Mouse (Mus musculus): ENCODE measurements around the gene Opcml. TPM values are rescaled to one million over a fixed set of nuclear protein-coding genes. Genes with fewer than 3 reads are reported as not detected.

The Opcml gene
- total RNA-seq (2021): 100 to 1,000 TPM; 365 to 394 TPM
- long read RNA-seq, experiment 1, partial matches to known transcripts: 2 of 39 reads
- long read RNA-seq, experiment 1, other reads (novel, unspliced or antisense): 36 of 39 reads
- long read RNA-seq, experiment 2, partial matches to known transcripts: 1 of 38 reads
- long read RNA-seq, experiment 2, other reads (novel, unspliced or antisense): 36 of 38 reads

GRCm38 (mm10) chr9:27790725-27791638 is at the start of gene Opcml:
TSS of gene Opcml (plus strand) at chr9:27790775.
- intact Hi-C loops (cut with DNase I): loop anchor here (5.0 kb wide), 1 partner anchor 456 kb away; no protein-coding TSS in a partner anchor

GRCm38 (mm10) chr9:27758709-27759108 is 31.9 kb upstream of the Opcml start:
- intact Hi-C loops (cut with DNase I): no loop called here
- no peak for DNase-seq (ENCODE audit: low spot score in 2 of 2)

More at GRCm38 (mm10) chr9:27790725-27791638, at the start of gene Opcml:
- peak; percentile 74 to 75 for DNase-seq (ENCODE audit: low spot score in 2 of 2)

DNA sequence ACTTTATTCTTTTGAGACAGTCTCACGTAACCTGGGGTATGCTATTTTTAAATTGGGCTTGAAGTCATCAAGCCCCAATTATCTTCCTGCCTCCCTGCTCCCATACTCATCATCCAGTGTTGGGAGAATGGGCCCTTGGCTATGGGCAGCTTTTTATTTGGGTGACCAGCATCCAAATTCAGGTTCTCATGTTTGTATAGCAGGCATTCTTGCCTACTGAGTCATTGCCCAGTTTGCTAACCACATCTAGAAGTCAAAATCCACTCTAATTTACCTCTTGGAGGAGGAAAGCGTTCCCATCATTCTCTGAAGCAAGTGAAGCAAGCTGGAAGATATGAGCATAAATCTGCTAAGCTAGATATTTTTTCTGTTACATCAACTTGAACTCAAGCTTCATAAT is 29.4 kb upstream of the Opcml start:
- no peak for DNase-seq (ENCODE audit: low spot score in 2 of 2)
- intact Hi-C loops (cut with DNase I): no loop called here

GRCm38 (mm10) chr9:27766446-27766845 is 24.1 kb upstream of the Opcml start:
- intact Hi-C loops (cut with DNase I): loop anchor here (2.0 kb wide), 1 partner anchor 38 kb away; no protein-coding TSS in a partner anchor
- DNase-seq (ENCODE audit: low spot score in 2 of 2): peak; percentile 40 to 58

DNA sequence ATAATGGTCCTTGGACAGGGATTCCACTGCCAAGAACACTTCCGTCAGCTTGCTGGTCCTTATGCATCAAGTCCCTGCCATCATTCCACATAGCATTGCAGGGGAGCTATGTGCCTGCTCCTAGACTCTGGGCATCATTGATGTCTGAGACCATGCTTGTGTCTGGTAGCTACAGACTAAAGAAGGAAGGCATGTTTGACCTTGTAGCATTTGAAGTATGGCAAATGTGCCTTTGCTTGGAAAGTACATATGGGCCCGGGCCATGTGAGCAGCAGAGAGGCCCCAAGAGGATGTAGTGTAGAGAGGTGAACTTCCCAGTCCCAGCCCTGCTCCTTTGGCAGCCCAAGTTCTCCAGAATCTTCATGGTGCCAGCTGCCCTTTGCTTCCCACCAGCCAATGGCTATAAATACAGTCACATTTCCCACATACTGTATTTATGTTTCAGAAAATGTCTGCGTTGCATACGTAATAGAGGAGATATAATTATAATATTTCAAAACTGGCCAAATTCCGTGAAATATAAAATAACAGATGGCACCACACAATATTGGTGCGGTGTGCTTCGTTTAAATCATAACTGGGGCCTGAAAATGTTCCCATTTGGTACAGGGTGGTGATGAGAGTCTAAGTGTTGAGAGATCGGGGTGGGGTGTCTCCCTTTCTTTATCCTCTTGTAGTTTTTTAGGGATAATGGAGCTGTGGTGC is 23.2 kb upstream of the Opcml start:
- intact Hi-C loops (cut with DNase I): loop anchor here (2.0 kb wide), 1 partner anchor 39 kb away; no protein-coding TSS in a partner anchor

DNA sequence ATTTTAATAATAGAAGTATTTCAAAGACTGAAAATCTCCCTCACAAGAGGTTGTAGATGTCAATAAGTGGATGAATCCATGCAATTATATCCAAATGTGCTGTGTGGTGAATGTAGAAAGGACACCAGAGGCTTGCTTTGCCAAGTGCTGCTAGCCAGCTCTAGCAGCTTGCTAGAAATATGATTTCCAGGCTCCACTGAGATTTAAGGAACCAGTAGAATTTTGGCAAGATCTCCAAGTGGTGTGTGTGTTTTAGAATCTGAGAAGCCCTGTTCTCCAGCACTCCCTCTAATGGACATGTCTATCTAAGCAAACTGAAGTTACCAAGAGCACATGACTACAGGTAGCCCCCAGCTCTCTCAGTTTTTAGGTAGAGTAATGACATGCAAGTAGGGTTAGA is 21.8 kb upstream of the Opcml start:
- DNase-seq (ENCODE audit: low spot score in 2 of 2): peak in 1 of 2 experiments; percentile 43
- intact Hi-C loops (cut with DNase I): no loop called here

More for the DNA sequence above, 23.2 kb upstream of the Opcml start:
- DNase-seq (ENCODE audit: low spot score in 2 of 2): peak; percentile 15 to 20

DNA sequence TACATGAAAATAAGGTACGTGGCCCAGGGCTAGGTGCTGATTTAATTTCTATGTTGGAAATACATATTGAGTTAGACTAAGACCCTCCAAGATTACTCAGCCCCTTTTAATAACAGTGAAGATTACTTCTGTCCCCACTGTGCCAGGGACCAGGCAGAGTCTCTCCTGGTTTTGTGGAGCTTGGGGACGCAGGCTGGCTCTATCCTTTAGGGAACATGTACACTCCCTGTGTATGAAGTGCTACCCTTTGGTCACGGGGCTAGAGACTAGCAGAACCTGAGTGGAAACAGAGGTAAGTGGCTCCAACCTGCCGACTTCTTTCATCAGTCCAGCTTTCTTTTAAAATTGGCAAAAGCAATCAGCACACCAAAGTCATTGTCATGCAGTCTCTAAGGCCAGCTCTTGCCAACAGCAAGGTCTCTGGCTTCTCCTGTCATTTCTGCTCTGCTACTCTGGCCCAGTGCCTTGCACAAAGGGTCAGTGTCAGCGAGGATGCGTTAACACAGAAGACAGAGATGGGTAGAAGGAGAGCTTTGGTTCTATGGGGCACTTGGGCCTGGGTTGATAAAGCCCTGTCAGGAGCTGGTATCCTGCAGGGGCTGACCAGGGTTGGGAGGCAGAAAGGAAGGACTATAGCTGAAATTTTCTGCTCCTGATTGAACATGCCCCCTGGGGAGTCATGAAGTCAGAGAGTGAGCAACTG is 9.1 kb upstream of the Opcml start:
- intact Hi-C loops (cut with DNase I): no loop called here

GRCm38 (mm10) chr9:27781994-27782337 is 8.6 kb upstream of the Opcml start:
- intact Hi-C loops (cut with DNase I): no loop called here
- DNase-seq (ENCODE audit: low spot score in 2 of 2): no peak

More for the DNA sequence above, 9.1 kb upstream of the Opcml start:
- DNase-seq (ENCODE audit: low spot score in 2 of 2): no peak

DNA sequence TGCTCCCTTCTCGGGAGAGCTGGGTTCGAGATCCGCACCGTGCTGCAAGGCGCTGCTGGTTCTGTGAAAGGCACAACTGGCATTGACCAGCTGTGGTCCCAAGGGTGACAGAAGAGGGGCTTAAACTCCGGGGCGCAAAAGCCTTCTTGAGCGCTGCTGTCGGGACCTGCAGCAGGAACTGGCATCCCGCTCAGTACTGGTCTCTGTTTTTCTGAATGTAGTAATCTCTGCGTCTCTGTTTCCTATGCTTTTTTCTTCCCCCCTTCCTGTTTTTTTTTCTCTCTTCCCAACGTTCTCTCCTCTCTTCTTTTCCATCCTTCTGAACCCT is 1.0 kb downstream of the Opcml start:
- no peak for DNase-seq (ENCODE audit: low spot score in 2 of 2)

DNA sequence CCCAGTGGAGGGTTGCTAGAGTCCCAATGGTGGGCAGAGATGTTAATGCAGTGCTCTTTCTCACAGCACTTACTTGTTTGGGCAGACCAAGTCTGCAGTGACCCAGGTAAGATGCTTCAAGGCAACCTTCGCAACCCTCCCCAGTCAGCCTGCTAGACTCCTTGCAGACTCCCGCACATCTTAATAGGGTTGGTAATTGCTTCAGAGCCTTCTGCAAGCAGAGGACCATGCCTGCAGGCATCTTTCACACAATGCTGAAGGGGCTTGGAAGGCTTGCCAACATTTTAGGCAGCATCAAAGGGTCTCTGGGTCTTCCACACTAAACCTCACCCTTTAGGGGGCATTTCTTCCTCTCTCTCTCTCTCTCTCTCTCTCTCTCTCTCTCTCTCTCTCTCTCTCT is 1.7 kb downstream of the Opcml start:
- intact Hi-C loops (cut with DNase I): loop anchor here (5.0 kb wide), 1 partner anchor 455 kb away; no protein-coding TSS in a partner anchor
- no peak for DNase-seq (ENCODE audit: low spot score in 2 of 2)

More for the DNA sequence above, 1.0 kb downstream of the Opcml start:
- intact Hi-C loops (cut with DNase I): loop anchor here (5.0 kb wide), 1 partner anchor 456 kb away; no protein-coding TSS in a partner anchor

DNA sequence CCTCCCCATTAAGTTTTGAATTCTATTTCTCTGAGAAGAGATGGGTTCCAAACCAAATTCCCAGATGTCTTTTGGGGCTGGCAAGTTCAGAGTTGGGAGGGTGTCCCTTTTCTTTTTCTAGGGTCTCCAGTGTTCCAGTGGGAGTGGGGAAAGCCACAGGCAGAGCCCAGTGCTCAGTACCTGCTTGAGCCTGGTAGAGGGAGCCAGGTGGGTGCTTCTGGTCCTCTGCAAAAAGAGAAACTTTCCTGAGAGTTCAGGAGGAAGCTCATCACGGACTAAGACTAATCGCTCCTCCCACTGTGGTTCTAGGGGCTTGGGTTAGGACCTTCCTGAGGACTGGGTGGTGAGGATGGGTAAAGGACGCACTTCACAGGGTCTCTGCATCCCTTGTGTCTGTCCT is 2.4 kb downstream of the Opcml start:
- intact Hi-C loops (cut with DNase I): loop anchor here (5.0 kb wide), 1 partner anchor 454 kb away; no protein-coding TSS in a partner anchor
- DNase-seq (ENCODE audit: low spot score in 2 of 2): no peak

- intact Hi-C loops (cut with DNase I): no loop called here
- no peak for DNase-seq (ENCODE audit: low spot score in 2 of 2)
Observed at GRCm38 (mm10) chr9:27796535-27796934, 6.0 kb downstream of the Opcml start.

- intact Hi-C loops (cut with DNase I): no loop called here
- no peak for DNase-seq (ENCODE audit: low spot score in 2 of 2)
Observed at GRCm38 (mm10) chr9:27800992-27801391, 10.4 kb downstream of the Opcml start.

- intact Hi-C loops (cut with DNase I): no loop called here
- no peak for DNase-seq (ENCODE audit: low spot score in 2 of 2)
Observed at GRCm38 (mm10) chr9:27801807-27802206, 11.2 kb downstream of the Opcml start.

- DNase-seq (ENCODE audit: low spot score in 2 of 2): no peak
- intact Hi-C loops (cut with DNase I): no loop called here
Observed at GRCm38 (mm10) chr9:27802379-27802778, 11.8 kb downstream of the Opcml start.

GRCm38 (mm10) chr9:27804461-27804860 is 13.9 kb downstream of the Opcml start:
- intact Hi-C loops (cut with DNase I): no loop called here
- no peak for DNase-seq (ENCODE audit: low spot score in 2 of 2)

GRCm38 (mm10) chr9:27809741-27810140 is 19.2 kb downstream of the Opcml start:
- intact Hi-C loops (cut with DNase I): no loop called here
- DNase-seq (ENCODE audit: low spot score in 2 of 2): peak; percentile 25 to 39

DNA sequence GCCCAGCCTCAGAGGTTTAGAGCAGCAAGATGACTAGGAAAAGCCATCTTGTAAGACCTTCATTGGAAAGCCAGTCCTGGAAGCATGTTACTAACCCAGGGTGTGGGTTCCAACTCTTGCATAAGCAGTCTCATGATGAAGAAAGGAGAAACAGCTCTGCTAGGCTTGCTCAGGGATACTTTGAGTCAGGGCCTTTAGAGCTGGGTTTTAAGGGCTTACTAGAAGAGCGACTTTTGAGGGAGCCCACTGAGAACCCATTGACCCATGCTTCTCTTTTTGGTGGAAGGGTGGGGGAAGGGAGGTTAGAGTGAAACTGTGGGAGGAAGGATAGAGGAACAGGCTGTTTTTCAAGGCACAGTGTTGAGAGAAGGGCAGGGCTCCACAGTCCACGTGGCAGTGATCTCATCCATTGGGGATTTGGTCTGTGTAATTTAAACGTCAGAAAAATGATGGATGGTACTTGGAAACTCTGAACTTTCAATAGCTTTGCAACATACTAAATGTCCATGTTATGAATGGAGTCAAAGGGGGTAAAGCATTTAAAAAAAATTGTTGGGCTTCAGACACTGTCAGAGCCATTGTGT is 22.7 kb downstream of the Opcml start:
- intact Hi-C loops (cut with DNase I): no loop called here
- DNase-seq (ENCODE audit: low spot score in 2 of 2): no peak

DNA sequence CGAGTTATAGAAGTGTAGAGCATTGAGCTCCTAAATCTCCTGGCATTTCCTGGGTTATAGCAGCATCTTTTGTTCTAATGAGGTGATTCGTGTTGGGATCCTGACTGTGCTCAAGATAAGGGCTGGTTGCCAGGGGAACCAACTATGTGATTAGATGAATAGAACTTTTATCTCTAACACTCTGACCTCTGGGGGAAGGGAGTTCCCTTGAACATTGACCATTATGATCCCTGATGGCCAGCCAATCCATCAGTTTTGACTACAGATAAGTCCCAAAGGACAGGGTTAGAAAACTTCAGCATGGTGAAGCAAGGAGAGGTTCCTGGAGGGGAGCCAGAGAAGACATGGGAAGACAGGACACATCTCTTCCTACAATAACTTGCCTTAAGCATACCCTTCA is 23.6 kb downstream of the Opcml start:
- intact Hi-C loops (cut with DNase I): no loop called here

More for the DNA sequence above, 23.6 kb downstream of the Opcml start:
- no peak for DNase-seq (ENCODE audit: low spot score in 2 of 2)
